Mouse (Mus musculus): Measurements from ENCODE around the gene Wwox. TPM values are rescaled to one million over a fixed set of nuclear protein-coding genes. Genes with fewer than 3 reads are reported as not detected.

Wwox gene
- polyA plus RNA-seq, 1 experiment from 2014 or later = 10.5 TPM

GRCm38 (mm10) chr8:114676918-114677317 is 237.5 kb downstream of the Wwox start:
- 77% methylated on average over 2 of the region's 2 CpGs for WGBS
- no peaks in the 10 kb centered on the region for H3K27me3 ChIP-seq
- no peak overlapping the region for H3K27ac ChIP-seq
- no peaks in the 10 kb centered on the region for H3K9me3 ChIP-seq
- H3K4me2 ChIP-seq (replicated peaks) = no peak overlapping the region
- no peak for ATAC-seq (ENCODE audit: insufficient number of reproducible peaks, insufficient read depth, low FRiP score, low TSS enrichment)
- no peak overlapping the region for H3K9ac ChIP-seq
- H3K4me1 ChIP-seq = peaks cover 7% of the 10 kb centered on the region
- no peaks in the 10 kb centered on the region for H3K36me3 ChIP-seq
- H3K4me3 ChIP-seq = no peak overlapping the region

DNA sequence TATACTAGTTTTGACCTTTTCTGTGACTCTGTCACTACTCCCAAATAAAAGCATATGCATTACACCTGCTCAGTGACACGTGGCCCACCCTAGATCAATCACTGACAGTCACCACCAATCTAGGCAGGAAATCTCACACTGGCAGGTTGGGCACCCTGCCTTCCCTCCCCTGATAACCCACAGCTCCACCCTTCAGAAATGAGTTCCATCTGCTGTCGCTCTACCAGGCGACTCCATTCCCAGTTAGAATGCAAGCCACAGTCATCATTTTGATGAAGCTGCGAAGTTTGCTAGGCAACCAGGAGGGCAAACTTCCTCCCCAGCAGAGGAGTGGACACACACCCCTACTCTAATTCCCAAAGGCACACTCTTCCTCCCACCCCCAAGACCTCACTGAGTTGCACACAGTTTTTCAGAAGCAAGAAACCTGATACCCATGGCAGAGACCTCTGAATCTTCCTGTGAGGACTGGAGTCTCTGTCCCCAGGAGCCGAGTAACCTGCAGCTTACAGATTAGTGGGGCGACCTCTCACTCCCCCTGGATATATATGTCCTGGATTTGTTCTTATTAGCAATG is 238.2 kb downstream of the Wwox start:
- Histone ChIP-seq H3K27ac (no peak overlapping the region), H3K9ac (no peak overlapping the region), H3K4me2 (replicated peaks) (no peak overlapping the region), H3K4me1 (peaks cover 7% of the 10 kb centered on the region), H3K4me3 (no peak overlapping the region), H3K9me3 (no peaks in the 10 kb centered on the region), H3K36me3 (no peaks in the 10 kb centered on the region), H3K27me3 (no peaks in the 10 kb centered on the region)
- ATAC-seq (ENCODE audit: insufficient number of reproducible peaks, insufficient read depth, low FRiP score, low TSS enrichment) = no peak
- 34% methylated on average over 6 of the region's 6 CpGs for WGBS

DNA sequence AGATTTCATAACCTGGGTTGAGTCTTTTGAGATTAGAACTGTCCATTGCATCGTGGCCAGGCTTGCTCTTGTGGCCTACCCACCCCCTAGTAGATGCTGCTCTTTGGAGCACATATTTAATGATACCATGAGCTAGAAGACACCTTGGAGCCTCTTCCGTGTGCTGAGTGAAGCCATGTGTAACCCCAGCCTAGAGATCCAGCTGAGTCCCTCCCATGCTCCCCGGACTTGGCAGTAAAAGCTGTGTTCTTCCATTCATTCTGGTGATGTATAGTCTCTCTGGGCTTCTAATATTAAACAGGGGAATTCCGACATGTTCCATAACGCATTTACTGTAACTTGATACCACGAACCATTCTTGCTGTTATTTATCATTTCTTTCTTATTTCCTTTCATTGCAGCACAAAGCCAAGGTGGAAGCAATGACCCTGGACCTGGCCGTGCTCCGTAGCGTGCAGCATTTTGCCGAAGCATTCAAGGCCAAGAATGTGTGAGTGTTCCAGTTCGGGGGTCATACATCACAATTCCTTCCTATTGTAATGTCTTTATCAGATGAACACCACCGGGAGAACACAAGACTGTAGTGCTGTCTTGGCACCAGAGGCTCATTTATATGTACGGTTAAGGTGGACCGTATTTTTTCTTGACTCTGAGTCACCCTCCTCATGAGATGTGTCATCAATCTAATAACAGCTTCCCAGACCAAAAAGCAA is 240.1 kb downstream of the Wwox start:
- Histone ChIP-seq H3K27ac (no peak overlapping the region), H3K9ac (no peak overlapping the region), H3K4me3 (no peak overlapping the region), H3K4me1 (peaks cover 11% of the 10 kb centered on the region), H3K36me3 (no peaks in the 10 kb centered on the region), H3K27me3 (no peaks in the 10 kb centered on the region), H3K9me3 (no peaks in the 10 kb centered on the region), H3K4me2 (replicated peaks) (no peak overlapping the region)
- no peak for ATAC-seq (ENCODE audit: insufficient number of reproducible peaks, insufficient read depth, low FRiP score, low TSS enrichment)
- 72% methylated on average over 14 of the region's 14 CpGs for WGBS

DNA sequence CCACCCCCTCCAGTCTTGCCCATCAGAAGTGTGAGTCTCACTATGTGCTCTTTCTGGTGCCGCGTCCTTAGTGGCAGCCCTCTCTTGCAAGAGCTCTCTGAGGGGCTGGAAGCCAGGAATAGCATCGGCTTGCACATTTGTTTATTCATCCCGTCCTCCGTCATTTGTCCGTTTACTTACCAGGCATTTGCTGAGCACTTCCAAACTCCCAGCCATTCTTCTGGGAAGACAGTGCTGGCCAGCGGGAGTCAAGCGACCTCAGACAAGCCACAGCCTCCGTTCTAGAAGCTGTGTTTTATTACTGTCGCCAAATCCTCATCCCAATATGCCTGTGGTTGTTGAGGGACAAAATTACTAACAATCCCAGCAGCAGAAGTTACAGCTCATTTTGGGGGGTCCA is 241.7 kb downstream of the Wwox start:
- whole genome bisulfite sequencing = 68% methylated on average over 10 of the region's 10 CpGs
- no peak overlapping the region for H3K4me2 ChIP-seq (replicated peaks)
- H3K4me3 ChIP-seq = no peak overlapping the region
- no peak for ATAC-seq (ENCODE audit: insufficient number of reproducible peaks, insufficient read depth, low FRiP score, low TSS enrichment)
- H3K4me1 ChIP-seq = peaks cover 11% of the 10 kb centered on the region
- H3K9ac ChIP-seq = no peak overlapping the region
- no peaks in the 10 kb centered on the region for H3K27me3 ChIP-seq
- no peaks in the 10 kb centered on the region for H3K9me3 ChIP-seq
- no peaks in the 10 kb centered on the region for H3K36me3 ChIP-seq
- H3K27ac ChIP-seq = no peak overlapping the region

- Histone ChIP-seq H3K27ac (no peak overlapping the region), H3K9me3 (no peaks in the 10 kb centered on the region), H3K4me1 (peaks cover 11% of the 10 kb centered on the region), H3K4me3 (no peak overlapping the region), H3K4me2 (replicated peaks) (no peak overlapping the region), H3K36me3 (no peaks in the 10 kb centered on the region), H3K9ac (no peak overlapping the region), H3K27me3 (no peaks in the 10 kb centered on the region)
- ATAC-seq (ENCODE audit: insufficient number of reproducible peaks, insufficient read depth, low FRiP score, low TSS enrichment) = no peak
- 69% methylated on average over 10 of the region's 10 CpGs for WGBS
Measured at GRCm38 (mm10) chr8:114682166-114682565, 242.7 kb downstream of the Wwox start.

- H3K9me3 ChIP-seq = no peaks in the 10 kb centered on the region
- no peaks in the 10 kb centered on the region for H3K27me3 ChIP-seq
- H3K4me3 ChIP-seq = no peak overlapping the region
- no peak for ATAC-seq (ENCODE audit: insufficient number of reproducible peaks, insufficient read depth, low FRiP score, low TSS enrichment)
- no peaks in the 10 kb centered on the region for H3K36me3 ChIP-seq
- 80% methylated on average over 11 of the region's 11 CpGs for WGBS
- no peak overlapping the region for H3K9ac ChIP-seq
- H3K4me1 ChIP-seq = peaks cover 4% of the 10 kb centered on the region; the same call in 1 of the 2 replicates
- H3K4me2 ChIP-seq (replicated peaks) = no peak overlapping the region
- H3K27ac ChIP-seq = no peak overlapping the region
Measured at GRCm38 (mm10) chr8:114684046-114684702, 244.7 kb downstream of the Wwox start.

DNA sequence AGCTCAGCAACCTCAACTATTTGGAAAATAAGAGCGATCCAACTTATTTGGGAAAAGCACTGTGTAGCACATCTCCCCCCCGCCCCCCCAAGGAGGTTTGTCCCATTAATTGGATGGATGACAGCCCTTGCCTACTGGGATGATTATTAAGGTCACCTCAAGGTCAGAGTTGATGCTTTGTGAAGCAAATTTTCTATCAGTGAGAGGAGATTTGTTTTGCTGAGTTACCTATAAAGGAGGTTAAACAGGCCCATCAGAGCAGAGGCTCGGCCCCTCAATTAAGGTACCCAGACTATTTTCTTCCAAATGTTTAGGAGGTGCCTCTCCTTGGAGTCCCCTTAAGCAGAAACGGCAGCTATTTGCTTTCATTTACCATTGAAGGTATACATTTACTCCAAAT is 247.0 kb downstream of the Wwox start:
- no peak overlapping the region for H3K4me2 ChIP-seq (replicated peaks)
- no peaks in the 10 kb centered on the region for H3K36me3 ChIP-seq
- peaks cover 4% of the 10 kb centered on the region; the same call in 1 of the 2 replicates for H3K4me1 ChIP-seq
- H3K9me3 ChIP-seq = no peaks in the 10 kb centered on the region
- H3K27ac ChIP-seq = no peak overlapping the region
- ATAC-seq (ENCODE audit: insufficient number of reproducible peaks, insufficient read depth, low FRiP score, low TSS enrichment) = no peak
- no peak overlapping the region for H3K4me3 ChIP-seq
- H3K9ac ChIP-seq = no peak overlapping the region
- whole genome bisulfite sequencing = 74% methylated on average over 4 of the region's 4 CpGs
- no peaks in the 10 kb centered on the region for H3K27me3 ChIP-seq

DNA sequence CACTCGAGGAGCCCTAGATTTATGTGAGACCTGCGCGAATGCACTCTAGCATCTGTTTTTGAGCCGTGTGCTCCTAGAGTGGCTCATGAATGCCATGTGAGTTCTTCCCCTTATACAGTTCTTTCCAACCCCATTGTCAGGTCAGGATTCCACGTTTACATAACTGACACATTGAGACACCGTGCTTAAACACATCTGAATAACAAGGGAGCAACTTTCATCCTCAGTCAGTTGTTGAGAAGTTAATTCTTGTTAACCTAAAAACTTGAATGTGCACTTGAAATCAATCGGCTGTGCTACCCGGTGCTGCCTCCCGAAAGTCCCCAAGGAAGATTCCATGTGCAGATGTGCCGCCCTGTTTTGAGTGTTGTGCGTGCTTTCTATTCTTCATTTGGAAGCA is 249.3 kb downstream of the Wwox start:
- 85% methylated on average over 11 of the region's 11 CpGs for WGBS
- no peaks in the 10 kb centered on the region for H3K27me3 ChIP-seq
- H3K4me2 ChIP-seq (replicated peaks) = no peak overlapping the region
- no peaks in the 10 kb centered on the region for H3K36me3 ChIP-seq
- peaks cover 4% of the 10 kb centered on the region; the same call in 1 of the 2 replicates for H3K4me1 ChIP-seq
- no peaks in the 10 kb centered on the region for H3K9me3 ChIP-seq
- no peak overlapping the region for H3K4me3 ChIP-seq
- no peak overlapping the region for H3K27ac ChIP-seq
- H3K9ac ChIP-seq = no peak overlapping the region
- no peak for ATAC-seq (ENCODE audit: insufficient number of reproducible peaks, insufficient read depth, low FRiP score, low TSS enrichment)

DNA sequence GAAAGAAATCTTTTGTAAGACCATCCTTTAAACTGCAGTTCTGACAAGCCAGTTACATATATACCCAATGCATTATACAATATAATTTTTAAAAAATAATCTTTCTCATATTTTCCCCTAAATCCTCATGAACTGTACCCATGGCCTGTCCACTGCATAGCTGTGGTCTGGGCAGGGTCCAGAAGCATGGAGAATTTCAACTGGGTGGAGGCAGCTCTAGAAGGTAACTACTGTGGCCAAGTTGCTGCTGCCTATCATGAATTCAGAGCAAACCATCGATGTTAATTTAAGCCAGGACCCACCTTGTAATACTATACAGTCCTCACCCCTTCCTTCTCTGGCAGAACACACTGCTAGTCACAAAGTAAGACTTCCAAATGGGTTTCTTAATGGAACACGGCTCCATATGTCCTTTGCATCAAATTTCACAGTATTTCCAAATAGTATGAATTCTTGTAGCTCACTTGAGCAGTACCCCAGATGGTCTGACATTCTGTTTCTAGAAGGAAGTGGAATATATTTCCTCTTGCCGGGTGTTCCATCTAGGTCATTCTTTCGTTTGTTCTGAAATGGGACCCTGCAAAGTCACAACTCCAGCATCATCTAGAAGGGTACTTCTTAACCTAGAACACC is 255.2 kb downstream of the Wwox start:
- 56% methylated on average over 4 of the region's 4 CpGs for WGBS
- Histone ChIP-seq H3K9me3 (no peaks in the 10 kb centered on the region), H3K9ac (no peak overlapping the region), H3K27me3 (peaks cover 7% of the 10 kb centered on the region; the same call in 1 of the 2 replicates), H3K4me2 (replicated peaks) (no peak overlapping the region), H3K4me3 (no peak overlapping the region), H3K4me1 (no peaks in the 10 kb centered on the region), H3K27ac (no peak overlapping the region), H3K36me3 (no peaks in the 10 kb centered on the region)
- no peak for ATAC-seq (ENCODE audit: insufficient number of reproducible peaks, insufficient read depth, low FRiP score, low TSS enrichment)

- ATAC-seq (ENCODE audit: insufficient number of reproducible peaks, insufficient read depth, low FRiP score, low TSS enrichment) = no peak
- Histone ChIP-seq H3K36me3 (no peaks in the 10 kb centered on the region), H3K9ac (no peak overlapping the region), H3K27ac (no peak overlapping the region), H3K9me3 (no peaks in the 10 kb centered on the region), H3K4me3 (no peak overlapping the region), H3K4me1 (0 out of 2 replicates have a peak, but pooled peaks cover 4% of the 10 kb centered on the region), H3K4me2 (replicated peaks) (no peak overlapping the region), H3K27me3 (no peaks in the 10 kb centered on the region)
- WGBS = 72% methylated on average over 5 of the region's 5 CpGs
Measured at GRCm38 (mm10) chr8:114703517-114703916, 264.1 kb downstream of the Wwox start.

- ATAC-seq (ENCODE audit: insufficient number of reproducible peaks, insufficient read depth, low FRiP score, low TSS enrichment) = no peak
- Histone ChIP-seq H3K4me1 (0 out of 2 replicates have a peak, but pooled peaks cover 4% of the 10 kb centered on the region), H3K27ac (no peak overlapping the region), H3K4me3 (no peak overlapping the region), H3K9ac (no peak overlapping the region), H3K9me3 (no peaks in the 10 kb centered on the region), H3K27me3 (no peaks in the 10 kb centered on the region), H3K36me3 (no peaks in the 10 kb centered on the region), H3K4me2 (replicated peaks) (no peak overlapping the region)
- WGBS = 69% methylated on average over 15 of the region's 15 CpGs
Measured at GRCm38 (mm10) chr8:114707538-114708138, 268.2 kb downstream of the Wwox start.
